Mouse (Mus musculus) bone marrow macrophage, adult 2 months (primary cell): ENCODE measurements around the gene Sv2b.

Source experiments
- CTCF ChIP-seq: IDR thresholded peaks from 2 replicates; pipeline ENCODE4 v1.5.1; 2012; ENCODE audit warnings: low read depth, mild to moderate bottlenecking, low read length, moderate library complexity
- POLR2A ChIP-seq: IDR thresholded peaks from 2 replicates; pipeline ENCODE4 v1.6.1; 2012; ENCODE audit warnings: mild to moderate bottlenecking, low read depth, low read length, borderline replicate concordance

- TF ChIP-seq POLR2A (no peak), CTCF (no peak)
These were observed 181.0 kb downstream of the Sv2b start for GRCm38 (mm10) chr7:75128036-75128435.
